Mouse (Mus musculus) kidney, adult 2 months (tissue): ENCODE results near the gene Olfr457. TPM values are rescaled to one million over a fixed set of nuclear protein-coding genes. Genes with fewer than 3 reads are reported as not detected.

Experiments
- DNase-seq: peaks from one replicate; pipeline ENCODE4 v3.0.0; 2021
- H3K27ac ChIP-seq: fragments of 200-500 bp; 2 replicates; pipeline ENCODE4 v1.5.1; 2012; ENCODE audit warnings: low read depth, low read length, control low read depth, inconsistent platforms; ENCODE audit not compliant: insufficient read depth
- H3K27me3 ChIP-seq: fragments of 200-500 bp; replicated peaks from 2 replicates; pipeline ENCODE4 v1.6.1; 2012; ENCODE audit warnings: mild to moderate bottlenecking, moderate library complexity, low read length, inconsistent platforms; ENCODE audit not compliant: control insufficient read depth, insufficient read depth
- H3K36me3 ChIP-seq: fragments of 200-500 bp; 2 replicates; pipeline ENCODE4 v1.6.1; 2012; ENCODE audit warnings: mild to moderate bottlenecking, moderate library complexity, low read length, inconsistent platforms; ENCODE audit not compliant: control insufficient read depth, insufficient read depth
- H3K4me1 ChIP-seq: fragments of 200-500 bp; 2 replicates; pipeline ENCODE4 v1.6.1; 2011; ENCODE audit warnings: low read length; ENCODE audit not compliant: control insufficient read depth, insufficient read depth
- H3K4me3 ChIP-seq: fragments of 200-500 bp; 2 replicates; pipeline ENCODE4 v1.5.1; 2011; ENCODE audit warnings: mild to moderate bottlenecking, low read depth, low read length, control low read depth; ENCODE audit not compliant: insufficient read depth
- CTCF ChIP-seq: fragments of 200-500 bp; conservative IDR thresholded peaks from 2 replicates; pipeline ENCODE4 v1.5.1; 2011; ENCODE audit warnings: low read depth, mild to moderate bottlenecking, control low read depth, low read length, moderate library complexity, mixed read lengths; ENCODE audit not compliant: insufficient read depth, insufficient read length
- POLR2A ChIP-seq: fragments of 200-500 bp; IDR thresholded peaks from one replicate; pipeline ENCODE4 v1.6.1; 2011; ENCODE audit warnings: low read depth, low read length, control low read depth
- WGBS: fragments of 180-500 bp; shearing (Covaris S2); methylation state at CpG from one replicate; pipeline ENCODE4 v1.1.7; 2018; 5-methylcytosine and 5-hydroxymethylcytosine counted together
- polyA plus RNA-seq: library from polyadenylated mRNA; depleted of rRNA; stranded (reverse); fragments of >200 nt; gene quantifications from 2 replicates; pipeline ENCODE4 v1.2.3, GENCODE M21; 2012

Gene Olfr457
- polyA plus RNA-seq, 1 experiment: not detected

DNA sequence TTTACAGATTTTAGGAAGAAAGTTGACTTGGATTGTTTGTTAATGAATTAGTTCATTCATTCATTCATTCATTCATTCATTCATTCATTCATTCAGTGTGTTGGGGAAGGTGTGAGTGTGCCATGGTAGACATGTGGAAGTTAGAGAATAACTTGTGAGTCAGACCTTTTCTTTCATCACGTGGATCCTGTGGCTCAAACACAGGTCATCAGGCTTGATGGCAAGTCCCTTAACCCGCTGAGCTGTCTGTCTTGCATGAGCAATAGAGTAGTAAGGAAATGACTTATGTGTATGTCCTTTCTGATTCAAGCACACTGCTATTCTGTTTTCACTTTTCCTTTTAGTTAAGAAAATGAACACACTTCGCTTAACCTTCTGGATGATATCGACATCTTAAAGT is 5.6 kb downstream of the Olfr457 start:
- Histone ChIP-seq H3K36me3 (no peaks in the 10 kb centered on the region), H3K4me3 (no peak overlapping the region), H3K4me1 (no peaks in the 10 kb centered on the region), H3K27me3 (no peaks in the 10 kb centered on the region), H3K27ac (no peak overlapping the region)
- no peak for DNase-seq
- 68% methylated on average over 4 of the region's 4 CpGs for WGBS
- no peak for TF ChIP-seq POLR2A
- TF ChIP-seq CTCF: no peak

DNA sequence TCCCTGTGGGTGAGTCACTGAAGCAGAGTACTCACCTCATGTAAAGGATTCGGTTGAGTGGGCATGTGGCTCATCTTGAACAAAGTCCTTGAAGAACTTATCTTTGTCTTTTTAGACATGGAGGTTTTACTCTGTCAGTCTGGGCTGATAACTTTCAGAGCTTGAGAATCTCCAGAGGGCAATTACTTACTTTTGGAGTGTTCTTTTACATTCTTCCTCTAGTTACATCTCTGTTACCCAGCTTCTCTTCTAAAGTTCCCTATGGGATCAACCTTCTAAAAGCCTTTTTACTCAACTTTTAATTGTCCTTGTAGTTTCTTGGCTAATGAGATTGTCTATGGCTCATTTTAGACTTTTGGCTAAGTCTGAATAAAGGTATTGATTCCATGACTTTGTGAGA is 11.0 kb downstream of the Olfr457 start, which contains the start of gene Olfr458:
Gene Olfr458 (minus strand): TSS at position 101 of the 400 bp plus-strand sequence.
- H3K4me3 ChIP-seq: no peak within 1 kb of the TSS
- no peaks in the 10 kb centered on the region for H3K27me3 ChIP-seq
- H3K36me3 ChIP-seq: no peaks in the 10 kb centered on the region
- no peak for DNase-seq
- no peaks in the 10 kb centered on the region for H3K4me1 ChIP-seq
- no peak within 1 kb of the TSS for H3K27ac ChIP-seq
- 70% methylated on average over 1 of the region's 1 CpGs for WGBS
- TF ChIP-seq CTCF: no peak
- no peak for TF ChIP-seq POLR2A

DNA sequence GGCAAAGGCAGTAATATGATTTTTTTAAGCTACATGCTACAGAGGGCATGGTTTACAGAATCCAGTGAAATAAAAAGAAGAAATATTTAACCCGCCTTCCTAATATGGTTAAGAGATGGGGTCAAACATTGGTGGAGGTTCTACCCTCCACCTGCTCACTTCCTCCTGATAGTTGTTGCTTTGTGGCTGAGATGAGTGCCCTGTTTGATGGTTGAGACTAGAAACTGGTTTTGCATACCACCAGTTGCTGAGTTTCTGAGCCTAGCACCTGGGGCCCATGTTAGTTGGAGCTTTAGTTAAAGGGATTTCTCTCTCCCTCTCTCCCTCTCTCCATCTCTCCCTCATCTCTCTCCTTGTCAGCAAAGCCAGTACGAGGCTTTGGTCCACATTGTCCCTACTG is 28.8 kb downstream of the Olfr457 start:
- Histone ChIP-seq H3K27me3 (no peaks in the 10 kb centered on the region), H3K4me3 (no peak overlapping the region), H3K4me1 (no peaks in the 10 kb centered on the region), H3K27ac (no peak overlapping the region), H3K36me3 (no peaks in the 10 kb centered on the region)
- DNase-seq: no peak
- TF ChIP-seq POLR2A: no peak
- no peak for TF ChIP-seq CTCF
- 69% methylated on average over 2 of the region's 2 CpGs for whole genome bisulfite sequencing

DNA sequence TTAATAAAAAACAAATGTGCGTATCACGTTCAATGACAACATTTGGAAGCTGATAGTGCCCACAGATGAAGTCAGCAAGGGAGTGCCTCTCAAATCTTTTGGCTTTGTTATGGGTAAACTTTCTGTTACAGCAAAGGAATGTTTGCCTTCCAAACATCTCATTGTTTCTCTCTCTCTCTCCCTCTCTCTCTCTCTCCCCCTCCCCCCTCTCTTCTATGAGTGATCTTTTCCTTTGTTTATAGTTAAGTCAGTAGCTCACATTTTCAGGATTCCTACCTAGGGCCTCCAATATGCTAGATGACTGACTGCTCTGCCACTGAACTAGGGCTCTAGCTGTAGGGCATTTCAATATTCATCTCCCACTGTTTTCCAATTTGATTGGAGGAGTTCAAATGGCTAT is 31.6 kb downstream of the Olfr457 start:
- H3K27ac ChIP-seq: no peak overlapping the region
- TF ChIP-seq CTCF (no peak), POLR2A (no peak)
- no peaks in the 10 kb centered on the region for H3K36me3 ChIP-seq
- H3K4me1 ChIP-seq: no peaks in the 10 kb centered on the region
- H3K27me3 ChIP-seq: no peaks in the 10 kb centered on the region
- H3K4me3 ChIP-seq: no peak overlapping the region
- WGBS: 75% methylated on average over 2 of the region's 2 CpGs
- no peak for DNase-seq

DNA sequence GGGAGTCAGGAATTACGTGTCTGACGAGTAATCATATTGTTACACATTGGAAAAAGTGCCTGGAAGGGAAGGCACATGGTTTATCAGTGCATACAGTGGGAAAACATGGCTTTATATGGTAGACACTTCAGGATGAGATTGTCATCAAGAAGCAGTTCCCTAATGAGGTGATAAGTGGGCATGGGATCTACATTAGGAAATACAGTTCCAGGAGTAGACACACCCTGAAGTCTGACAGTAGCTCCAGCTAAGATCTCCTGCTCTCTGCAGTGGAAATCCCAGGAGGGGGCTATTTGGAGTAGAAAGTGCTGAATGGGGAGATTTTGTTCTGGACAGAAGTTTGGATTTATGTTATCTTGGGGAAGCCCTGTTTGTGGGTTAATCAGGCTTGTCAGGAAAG is 34.7 kb downstream of the Olfr457 start:
- H3K36me3 ChIP-seq: no peaks in the 10 kb centered on the region
- no peak for DNase-seq
- no peaks in the 10 kb centered on the region for H3K4me1 ChIP-seq
- WGBS: 59% methylated on average over 2 of the region's 2 CpGs
- no peak for TF ChIP-seq CTCF
- no peak for TF ChIP-seq POLR2A
- no peak overlapping the region for H3K27ac ChIP-seq
- no peaks in the 10 kb centered on the region for H3K27me3 ChIP-seq
- H3K4me3 ChIP-seq: no peak overlapping the region

DNA sequence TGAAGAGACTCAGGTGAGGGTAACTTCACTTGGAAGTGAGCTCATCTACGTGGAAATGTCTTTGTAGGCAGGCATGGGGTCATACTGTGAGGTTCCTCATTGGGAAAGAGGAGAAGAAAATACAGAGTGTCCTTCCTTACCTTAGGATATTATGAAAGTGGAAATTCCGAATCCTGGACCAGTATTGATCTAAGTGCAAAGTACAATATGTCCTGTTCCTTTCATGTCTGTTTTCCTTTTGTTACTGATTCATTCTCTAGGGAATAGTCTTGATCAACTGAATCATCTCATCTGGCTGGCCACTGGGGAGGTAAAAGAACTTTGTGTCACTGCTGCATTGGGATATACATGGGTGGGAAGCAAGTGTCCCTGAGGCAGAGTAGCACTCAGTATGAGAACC is 40.6 kb downstream of the Olfr457 start:
- no peak for DNase-seq
- Histone ChIP-seq H3K4me3 (no peak overlapping the region), H3K27ac (no peak overlapping the region), H3K36me3 (no peaks in the 10 kb centered on the region), H3K4me1 (no peaks in the 10 kb centered on the region), H3K27me3 (no peaks in the 10 kb centered on the region)
- WGBS: 77% methylated on average over 2 of the region's 2 CpGs
- TF ChIP-seq CTCF (no peak), POLR2A (no peak)

DNA sequence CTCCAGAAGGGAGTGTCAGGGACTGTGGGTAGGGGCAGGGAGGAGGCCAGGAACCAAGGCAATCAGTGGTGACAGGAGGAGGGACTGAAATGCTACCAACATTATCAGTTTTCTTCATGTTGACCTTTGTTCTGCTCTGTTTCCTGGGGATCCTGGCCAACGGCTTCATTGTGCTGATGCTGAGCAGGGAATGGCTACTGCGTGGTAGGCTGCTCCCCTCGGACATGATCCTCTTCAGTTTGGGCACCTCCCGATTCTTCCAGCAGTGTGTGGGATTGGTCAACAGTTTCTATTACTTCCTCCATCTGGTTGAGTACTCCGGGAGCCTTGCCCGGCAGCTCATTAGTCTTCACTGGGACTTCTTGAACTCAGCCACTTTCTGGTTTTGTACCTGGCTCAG is 41.7 kb downstream of the Olfr457 start, which contains the start of gene Tas2r126:
Gene Tas2r126 (plus strand): TSS at position 90 of the 400 bp plus-strand sequence.
- no peaks in the 10 kb centered on the region for H3K4me1 ChIP-seq
- TF ChIP-seq CTCF: no peak
- TF ChIP-seq POLR2A: no peak
- 28% methylated on average over 6 of the region's 6 CpGs for WGBS
- peak; percentile 36 for DNase-seq
- no peaks in the 10 kb centered on the region for H3K36me3 ChIP-seq
- no peaks in the 10 kb centered on the region for H3K27me3 ChIP-seq
- no peak within 1 kb of the TSS for H3K4me3 ChIP-seq
- H3K27ac ChIP-seq: no peak within 1 kb of the TSS

DNA sequence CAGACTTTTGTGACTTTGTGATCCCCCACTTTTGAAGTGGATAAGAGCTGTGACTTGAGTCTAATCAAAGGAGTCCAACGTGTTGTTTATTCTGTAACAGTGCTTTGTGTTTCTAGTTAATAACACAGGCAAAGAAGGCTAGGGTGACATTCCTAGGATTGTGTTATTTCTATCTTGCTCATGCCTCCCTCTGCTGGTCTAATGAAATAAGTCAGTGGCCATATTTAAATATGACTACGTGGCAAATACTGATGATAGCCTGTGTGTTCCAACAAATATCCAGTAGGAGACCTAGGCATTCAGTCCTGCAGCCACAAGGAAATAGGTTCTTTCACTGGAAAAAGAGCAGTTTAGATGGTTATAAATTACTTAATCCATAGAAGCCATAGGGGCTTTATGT is 42.6 kb downstream of the Olfr457 start:
- Histone ChIP-seq H3K4me1 (no peaks in the 10 kb centered on the region), H3K4me3 (no peak overlapping the region), H3K27ac (no peak overlapping the region), H3K27me3 (no peaks in the 10 kb centered on the region), H3K36me3 (no peaks in the 10 kb centered on the region)
- TF ChIP-seq CTCF (no peak), POLR2A (no peak)
- WGBS: 50% methylated on average over 2 of the region's 2 CpGs
- DNase-seq: peak; percentile 8
